Mouse (Mus musculus): ENCODE results near the gene Cebpb.

DNA sequence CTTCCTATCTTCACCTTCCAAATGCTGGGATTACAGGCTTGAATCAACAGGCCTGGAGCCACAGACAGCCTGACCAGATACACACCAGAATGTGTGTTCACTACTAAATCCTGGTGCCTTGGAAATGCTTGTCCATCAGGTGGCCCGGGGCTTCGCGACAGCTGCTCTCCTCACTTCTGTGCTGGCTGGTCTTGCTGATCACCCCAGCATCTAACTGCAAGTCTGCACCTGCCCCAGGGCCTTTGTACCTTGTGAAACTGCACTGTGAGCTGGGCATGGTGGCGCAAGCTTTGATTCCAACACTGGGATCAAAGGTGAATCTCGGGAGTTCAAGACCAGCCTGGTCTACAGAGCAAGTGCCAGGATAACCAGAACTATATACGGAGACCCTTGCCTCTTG is 46.6 kb upstream of the Cebpb start:
- no peak for TF ChIP-seq ZC3H11A (IDR thresholded peaks at IDR 0.05; ENCODE audit: low read depth, low read length)
- TF ChIP-seq POLR2A (IDR thresholded peaks at IDR 0.05; ENCODE audit: control insufficient read depth in 1 of 2, insufficient read depth in 1 of 2, low read depth in 1 of 2, low read length in 2 of 2, poor library complexity in 1 of 2): no peak
- TF ChIP-seq CTCF (IDR thresholded peaks at IDR 0.05 in 2 of 3, conservative IDR thresholded peaks at IDR 0.05 in 1 of 3; ENCODE audit: control insufficient read depth in 1 of 3, insufficient read depth in 1 of 3, low read depth in 2 of 3, low read length in 3 of 3, poor library complexity in 1 of 3, severe bottlenecking in 1 of 3): no peak
- no peak for TF ChIP-seq EP300 (IDR thresholded peaks at IDR 0.05; ENCODE audit: low read depth in 1 of 2, low read length in 2 of 2)

All from MEL (cell line).